Mouse (Mus musculus) testis, adult 2 months (tissue): Measurements from ENCODE around the gene Fank1.

ENCODE experiments used
- CTCF ChIP-seq: fragments of 200-500 bp; IDR thresholded peaks from 2 replicates; pipeline ENCODE4 v1.5.1; 2012; ENCODE audit warnings: low read depth, mild to moderate bottlenecking, inconsistent platforms, low read length, moderate library complexity; ENCODE audit not compliant: control insufficient read depth, insufficient read depth, insufficient replicate concordance
- POLR2A ChIP-seq: fragments of 200-500 bp; IDR thresholded peaks from 2 replicates; pipeline ENCODE4 v1.6.1; 2012; ENCODE audit warnings: low read depth, mild to moderate bottlenecking, inconsistent platforms, low read length, moderate library complexity; ENCODE audit not compliant: control insufficient read depth

DNA sequence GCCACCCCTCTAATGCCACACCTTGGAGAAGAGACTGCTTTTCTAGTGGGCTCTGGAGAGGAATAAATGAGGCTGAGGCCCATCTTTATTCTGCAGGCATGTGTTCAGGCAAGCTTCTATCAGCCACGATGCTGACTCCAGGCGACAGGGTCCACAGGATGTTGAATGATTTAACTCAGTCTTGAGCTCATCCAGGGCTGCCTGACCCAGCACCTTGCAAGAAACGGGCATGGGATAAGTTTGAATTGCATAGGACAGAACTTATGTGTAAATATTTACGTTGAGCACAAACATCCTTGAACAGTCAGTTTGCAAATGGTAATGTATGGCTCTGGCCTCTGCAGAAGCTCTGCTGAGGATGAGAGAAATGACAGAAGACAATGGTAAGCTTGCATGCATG is 82.9 kb downstream of the Fank1 start:
- TF ChIP-seq POLR2A (no peak), CTCF (no peak)
